ENCODE assay signal across 7 mouse cellular contexts in the genomic region with DNA sequence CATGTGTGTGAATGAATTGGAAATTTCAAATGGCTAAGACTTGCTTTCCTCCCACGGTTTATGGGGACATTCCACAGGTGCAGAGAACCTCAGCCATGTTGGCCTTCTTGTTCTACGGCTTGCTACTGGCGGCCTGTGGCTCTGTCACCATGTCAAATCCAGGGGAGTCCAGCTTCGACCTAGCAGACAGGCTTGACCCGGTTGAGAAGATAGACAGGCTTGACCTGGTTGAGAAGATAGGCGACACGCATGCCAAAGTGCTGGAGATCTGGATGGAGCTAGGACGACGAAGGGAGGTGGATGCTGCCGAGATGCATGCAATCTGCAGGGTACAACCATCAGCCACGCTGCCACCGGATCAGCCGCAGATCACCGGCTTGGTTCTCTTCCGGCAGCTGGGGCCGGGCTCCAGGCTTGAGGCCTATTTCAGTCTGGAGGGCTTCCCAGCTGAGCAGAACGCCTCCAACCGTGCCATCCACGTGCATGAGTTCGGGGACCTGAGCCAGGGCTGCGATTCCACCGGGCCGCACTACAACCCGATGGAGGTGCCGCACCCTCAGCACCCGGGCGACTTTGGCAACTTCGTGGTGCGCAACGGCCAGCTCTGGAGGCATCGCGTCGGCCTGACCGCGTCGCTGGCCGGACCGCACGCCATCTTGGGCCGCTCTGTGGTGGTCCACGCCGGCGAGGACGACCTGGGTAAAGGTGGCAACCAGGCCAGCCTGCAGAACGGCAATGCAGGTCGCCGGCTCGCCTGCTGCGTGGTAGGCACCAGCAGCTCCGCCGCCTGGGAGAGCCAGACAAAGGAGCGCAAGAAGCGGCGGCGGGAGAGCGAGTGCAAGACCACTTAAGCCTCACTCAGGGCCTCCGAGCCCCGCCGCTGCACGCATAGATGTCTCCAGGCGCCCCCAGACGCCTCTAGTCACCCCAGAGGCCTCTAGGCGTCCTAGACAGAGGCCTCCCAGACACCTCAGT. TPM values are rescaled to one million over a fixed set of nuclear protein-coding genes. Genes with fewer than 3 reads are reported as not detected.
DNase-seq lines count a peak whose midpoint lies in the region; ATAC-seq and TF ChIP-seq lines count a peak whose summit lies in the region.

No protein-coding gene starts in this region.

- ATAC-seq in stomach, embryonic 14.5 days (ENCODE audit: insufficient number of reproducible peaks, insufficient read depth, low FRiP score, low read depth) = no peak
- no peak for ATAC-seq in stomach, postnatal 0 days (ENCODE audit: low FRiP score, low TSS enrichment)
- peak; percentile 12; the same call in 1 of the 2 replicates for ATAC-seq in forebrain, embryonic 12.5 days (ENCODE audit: low FRiP score)
- no peak for ATAC-seq in intestine, embryonic 14.5 days (replicated peaks; ENCODE audit: low FRiP score, low TSS enrichment, low read depth)
- ATAC-seq in stomach, embryonic 16.5 days (ENCODE audit: insufficient read depth, low FRiP score) = no peak

- H3K9ac ChIP-seq in stomach, embryonic 14.5 days (replicated peaks; ENCODE audit: low read depth, low read length) = no peak overlapping the region
- no peak overlapping the region for H3K9ac ChIP-seq in stomach, postnatal 0 days (ENCODE audit: low read length)
- peak overlapping the region; percentile 9; the same call in 1 of the 2 replicates for H3K9ac ChIP-seq in forebrain, embryonic 12.5 days
- no peak overlapping the region for H3K9ac ChIP-seq in intestine, embryonic 14.5 days (ENCODE audit: low read length)
- H3K9ac ChIP-seq in stomach, embryonic 16.5 days (ENCODE audit: low read length) = 0 out of 2 replicates have a peak overlapping the region, but pooled peaks have one; percentile 19

- H3K9me3 ChIP-seq in stomach, embryonic 14.5 days (ENCODE audit: control insufficient read depth, low read depth, low read length) = no peaks in the 10 kb centered on the region
- H3K9me3 ChIP-seq in stomach, postnatal 0 days (ENCODE audit: control insufficient read depth, low read length) = no peaks in the 10 kb centered on the region
- no peaks in the 10 kb centered on the region for H3K9me3 ChIP-seq in forebrain, embryonic 12.5 days
- no peaks in the 10 kb centered on the region for H3K9me3 ChIP-seq in intestine, embryonic 14.5 days (ENCODE audit: control insufficient read depth, low read length)
- H3K9me3 ChIP-seq in stomach, embryonic 16.5 days (replicated peaks; ENCODE audit: control insufficient read depth, low read length) = no peaks in the 10 kb centered on the region

- H3K36me3 ChIP-seq in stomach, embryonic 14.5 days (ENCODE audit: control insufficient read depth, insufficient read depth, low read length) = no peaks in the 10 kb centered on the region
- no peaks in the 10 kb centered on the region for H3K36me3 ChIP-seq in stomach, postnatal 0 days (ENCODE audit: control insufficient read depth, insufficient read depth, low read length)
- H3K36me3 ChIP-seq in forebrain, embryonic 12.5 days (replicated peaks) = no peaks in the 10 kb centered on the region
- no peaks in the 10 kb centered on the region for H3K36me3 ChIP-seq in intestine, embryonic 14.5 days (ENCODE audit: control insufficient read depth, insufficient read depth, low read length)
- no peaks in the 10 kb centered on the region for H3K36me3 ChIP-seq in stomach, embryonic 16.5 days (ENCODE audit: control insufficient read depth, insufficient read depth, low read length)

- H3K4me2 ChIP-seq in stomach, embryonic 14.5 days (replicated peaks; ENCODE audit: low read depth, low read length) = peak overlapping the region; percentile 18; the same call in 1 of the 2 replicates
- no peak overlapping the region for H3K4me2 ChIP-seq in stomach, postnatal 0 days (replicated peaks; ENCODE audit: low read depth)
- H3K4me2 ChIP-seq in forebrain, embryonic 12.5 days = peak overlapping the region; percentile 45
- H3K4me2 ChIP-seq in intestine, embryonic 14.5 days (ENCODE audit: low read length) = peak overlapping the region; percentile 36
- peak overlapping the region; percentile 33; the same call in 1 of the 2 replicates for H3K4me2 ChIP-seq in stomach, embryonic 16.5 days (ENCODE audit: low read depth, low read length)

- no peak overlapping the region for H3K4me3 ChIP-seq in stomach, embryonic 14.5 days (ENCODE audit: low read depth, low read length)
- no peak overlapping the region for H3K4me3 ChIP-seq in stomach, postnatal 0 days (ENCODE audit: low read depth, low read length)
- peak overlapping the region; percentile 15 for H3K4me3 ChIP-seq in forebrain, embryonic 12.5 days (replicated peaks)
- no peak overlapping the region for H3K4me3 ChIP-seq in intestine, embryonic 14.5 days (ENCODE audit: low read depth, low read length)
- peak overlapping the region; percentile 17; the same call in 1 of the 2 replicates for H3K4me3 ChIP-seq in stomach, embryonic 16.5 days (replicated peaks; ENCODE audit: low read length)

- no peak for TF ChIP-seq EP300 in stomach, postnatal 0 days (optimal IDR thresholded peaks at IDR 0.05)

- H3K27ac ChIP-seq in stomach, embryonic 14.5 days (ENCODE audit: low read length) = no peak overlapping the region
- no peak overlapping the region for H3K27ac ChIP-seq in stomach, postnatal 0 days (replicated peaks)
- H3K27ac ChIP-seq in forebrain, embryonic 12.5 days = no peak overlapping the region
- H3K27ac ChIP-seq in intestine, embryonic 14.5 days (ENCODE audit: low read depth) = no peak overlapping the region
- H3K27ac ChIP-seq in stomach, embryonic 16.5 days (ENCODE audit: low read length) = no peak overlapping the region

- no peaks in the 10 kb centered on the region for H3K27me3 ChIP-seq in stomach, embryonic 14.5 days (ENCODE audit: control insufficient read depth, insufficient read depth, low read length)
- no peaks in the 10 kb centered on the region for H3K27me3 ChIP-seq in stomach, postnatal 0 days (ENCODE audit: control insufficient read depth, insufficient read depth, low read length)
- peaks cover 13% of the 10 kb centered on the region; the same call in 1 of the 2 replicates for H3K27me3 ChIP-seq in forebrain, embryonic 12.5 days
- no peaks in the 10 kb centered on the region for H3K27me3 ChIP-seq in intestine, embryonic 14.5 days (replicated peaks; ENCODE audit: control insufficient read depth, insufficient read depth, low read length)
- H3K27me3 ChIP-seq in stomach, embryonic 16.5 days (ENCODE audit: control insufficient read depth, insufficient read depth, low read length) = no peaks in the 10 kb centered on the region

- no peak for DNase-seq in stomach, postnatal 0 days (ENCODE audit: low spot score)
- DNase-seq in intestine, embryonic 14.5 days (ENCODE audit: low spot score) = no peak
- DNase-seq in urinary bladder, postnatal 10 days (ENCODE audit: low spot score) = no peak
- no peak for DNase-seq in spleen, adult 12 weeks (ENCODE audit: low spot score)

- WGBS in stomach, embryonic 14.5 days = 66% methylated on average over 60 of the region's 63 CpGs
- 57% methylated on average over 58 of the region's 63 CpGs for WGBS in stomach, postnatal 0 days
- WGBS in forebrain, embryonic 12.5 days = 50% methylated on average over 63 of the region's 63 CpGs
- 57% methylated on average over 63 of the region's 63 CpGs for WGBS in intestine, embryonic 14.5 days
- 57% methylated on average over 63 of the region's 63 CpGs for whole genome bisulfite sequencing in stomach, embryonic 16.5 days

- H3K4me1 ChIP-seq in stomach, embryonic 14.5 days (ENCODE audit: control insufficient read depth, insufficient read depth, low read length) = peaks cover 8% of the 10 kb centered on the region; the same call in 1 of the 2 replicates
- no peaks in the 10 kb centered on the region for H3K4me1 ChIP-seq in stomach, postnatal 0 days (replicated peaks; ENCODE audit: control insufficient read depth, insufficient read depth)
- H3K4me1 ChIP-seq in forebrain, embryonic 12.5 days = peaks cover 11% of the 10 kb centered on the region
- H3K4me1 ChIP-seq in intestine, embryonic 14.5 days (replicated peaks; ENCODE audit: control insufficient read depth, insufficient read depth, low read length) = no peaks in the 10 kb centered on the region
- H3K4me1 ChIP-seq in stomach, embryonic 16.5 days (ENCODE audit: control insufficient read depth, insufficient read depth, low read length) = peaks cover 6% of the 10 kb centered on the region; the same call in 1 of the 2 replicates

- TF ChIP-seq CTCF in stomach, postnatal 0 days (IDR thresholded peaks at IDR 0.05; ENCODE audit: low read depth) = no peak

RNA-seq across cellular contexts. Expression of a gene that starts 4.6 kb away (rescaled TPM):
- polyA plus RNA-seq in stomach, embryonic 14.5 days (2014; fragmentation: Nextera tagmentation; extraction: Ambion mirVana) = 0.46 and 0.77 TPM in 2 replicates
- 2.4 and 2.6 TPM in 2 replicates for polyA plus RNA-seq in stomach, postnatal 0 days (2015; fragmentation: Nextera tagmentation; extraction: Ambion mirVana)
- polyA plus RNA-seq in forebrain, embryonic 12.5 days (2016; fragmentation: Nextera tagmentation; extraction: Ambion mirVana) = 0.08 and 0.15 TPM in 2 replicates
- 0.30 and 0.65 TPM in 2 replicates for polyA plus RNA-seq in intestine, embryonic 14.5 days (2014; fragmentation: Nextera tagmentation; extraction: Ambion mirVana)
- polyA plus RNA-seq in stomach, embryonic 16.5 days (2015; fragmentation: Nextera tagmentation; extraction: Ambion mirVana) = 2.5 and 2.8 TPM in 2 replicates

Comparison
In these comparisons a context has a peak if more than half of its experiments do, and no peak if none do; other contexts are left out.
1. H3K4me3 ChIP-seq: peak in forebrain, embryonic 12.5 days (single experiment) and stomach, embryonic 16.5 days (single experiment); none in stomach, embryonic 14.5 days (single experiment), stomach, postnatal 0 days (single experiment) and intestine, embryonic 14.5 days (single experiment).
2. H3K9ac ChIP-seq: peak in forebrain, embryonic 12.5 days (single experiment) and stomach, embryonic 16.5 days (single experiment); none in stomach, embryonic 14.5 days (single experiment), stomach, postnatal 0 days (single experiment) and intestine, embryonic 14.5 days (single experiment).